Mouse (Mus musculus): ENCODE measurements around the gene Zc3h15. TPM values are rescaled to one million over a fixed set of nuclear protein-coding genes. Genes with fewer than 3 reads are reported as not detected.

The Zc3h15 gene
- total RNA-seq, 1 experiment from 2014 or later, result 184 TPM

GRCm38 (mm10) chr2:83668052-83668451, 23.8 kb downstream of the Zc3h15 start:
- ATAC-seq (replicated peaks in 1 of 2; ENCODE audit: insufficient read depth in 1 of 2, low FRiP score in 2 of 2, low TSS enrichment in 1 of 2, low read depth in 1 of 2, poor library complexity in 2 of 2, severe bottlenecking in 2 of 2), result no peak

- ATAC-seq (replicated peaks in 1 of 2; ENCODE audit: insufficient read depth in 1 of 2, low FRiP score in 2 of 2, low TSS enrichment in 1 of 2, low read depth in 1 of 2, poor library complexity in 2 of 2, severe bottlenecking in 2 of 2), result no peak
Measured at GRCm38 (mm10) chr2:83669988-83670387, 25.8 kb downstream of the Zc3h15 start.

- no peak for ATAC-seq (replicated peaks in 1 of 2; ENCODE audit: insufficient read depth in 1 of 2, low FRiP score in 2 of 2, low TSS enrichment in 1 of 2, low read depth in 1 of 2, poor library complexity in 2 of 2, severe bottlenecking in 2 of 2)
Measured at GRCm38 (mm10) chr2:83671843-83672242, 27.6 kb downstream of the Zc3h15 start.

GRCm38 (mm10) chr2:83673067-83673466, 28.8 kb downstream of the Zc3h15 start:
- ATAC-seq (replicated peaks in 1 of 2; ENCODE audit: insufficient read depth in 1 of 2, low FRiP score in 2 of 2, low TSS enrichment in 1 of 2, low read depth in 1 of 2, poor library complexity in 2 of 2, severe bottlenecking in 2 of 2), result no peak

GRCm38 (mm10) chr2:83673843-83674242, 29.6 kb downstream of the Zc3h15 start:
- no peak for ATAC-seq (replicated peaks in 1 of 2; ENCODE audit: insufficient read depth in 1 of 2, low FRiP score in 2 of 2, low TSS enrichment in 1 of 2, low read depth in 1 of 2, poor library complexity in 2 of 2, severe bottlenecking in 2 of 2)

GRCm38 (mm10) chr2:83674421-83674820, 30.2 kb downstream of the Zc3h15 start:
- no peak for ATAC-seq (replicated peaks in 1 of 2; ENCODE audit: insufficient read depth in 1 of 2, low FRiP score in 2 of 2, low TSS enrichment in 1 of 2, low read depth in 1 of 2, poor library complexity in 2 of 2, severe bottlenecking in 2 of 2)

GRCm38 (mm10) chr2:83674896-83675295, 30.7 kb downstream of the Zc3h15 start:
- ATAC-seq (replicated peaks in 1 of 2; ENCODE audit: insufficient read depth in 1 of 2, low FRiP score in 2 of 2, low TSS enrichment in 1 of 2, low read depth in 1 of 2, poor library complexity in 2 of 2, severe bottlenecking in 2 of 2), result no peak

GRCm38 (mm10) chr2:83675681-83676080, 31.4 kb downstream of the Zc3h15 start:
- no peak for ATAC-seq (replicated peaks in 1 of 2; ENCODE audit: insufficient read depth in 1 of 2, low FRiP score in 2 of 2, low TSS enrichment in 1 of 2, low read depth in 1 of 2, poor library complexity in 2 of 2, severe bottlenecking in 2 of 2)

- no peak for ATAC-seq (replicated peaks in 1 of 2; ENCODE audit: insufficient read depth in 1 of 2, low FRiP score in 2 of 2, low TSS enrichment in 1 of 2, low read depth in 1 of 2, poor library complexity in 2 of 2, severe bottlenecking in 2 of 2)
Measured at GRCm38 (mm10) chr2:83676226-83676870, 32.1 kb downstream of the Zc3h15 start.

GRCm38 (mm10) chr2:83681332-83681731, 37.1 kb downstream of the Zc3h15 start:
- ATAC-seq (replicated peaks in 1 of 2; ENCODE audit: insufficient read depth in 1 of 2, low FRiP score in 2 of 2, low TSS enrichment in 1 of 2, low read depth in 1 of 2, poor library complexity in 2 of 2, severe bottlenecking in 2 of 2), result no peak

- ATAC-seq (replicated peaks in 1 of 2; ENCODE audit: insufficient read depth in 1 of 2, low FRiP score in 2 of 2, low TSS enrichment in 1 of 2, low read depth in 1 of 2, poor library complexity in 2 of 2, severe bottlenecking in 2 of 2), result no peak
Measured at GRCm38 (mm10) chr2:83681785-83682184, 37.5 kb downstream of the Zc3h15 start.

- ATAC-seq (replicated peaks in 1 of 2; ENCODE audit: insufficient read depth in 1 of 2, low FRiP score in 2 of 2, low TSS enrichment in 1 of 2, low read depth in 1 of 2, poor library complexity in 2 of 2, severe bottlenecking in 2 of 2), result 0 out of 4 replicates have a peak, but pooled peaks of 1 of the 2 experiments have one; percentile 22
Measured at GRCm38 (mm10) chr2:83682282-83682681, 38.0 kb downstream of the Zc3h15 start.

- ATAC-seq (replicated peaks in 1 of 2; ENCODE audit: insufficient read depth in 1 of 2, low FRiP score in 2 of 2, low TSS enrichment in 1 of 2, low read depth in 1 of 2, poor library complexity in 2 of 2, severe bottlenecking in 2 of 2), result no peak
Measured at GRCm38 (mm10) chr2:83683731-83684519, 39.7 kb downstream of the Zc3h15 start.

GRCm38 (mm10) chr2:83684691-83685090, 40.5 kb downstream of the Zc3h15 start:
- no peak for ATAC-seq (replicated peaks in 1 of 2; ENCODE audit: insufficient read depth in 1 of 2, low FRiP score in 2 of 2, low TSS enrichment in 1 of 2, low read depth in 1 of 2, poor library complexity in 2 of 2, severe bottlenecking in 2 of 2)

GRCm38 (mm10) chr2:83690372-83690771, 46.1 kb downstream of the Zc3h15 start:
- no peak for ATAC-seq (replicated peaks in 1 of 2; ENCODE audit: insufficient read depth in 1 of 2, low FRiP score in 2 of 2, low TSS enrichment in 1 of 2, low read depth in 1 of 2, poor library complexity in 2 of 2, severe bottlenecking in 2 of 2)

- no peak for ATAC-seq (replicated peaks in 1 of 2; ENCODE audit: insufficient read depth in 1 of 2, low FRiP score in 2 of 2, low TSS enrichment in 1 of 2, low read depth in 1 of 2, poor library complexity in 2 of 2, severe bottlenecking in 2 of 2)
Measured at GRCm38 (mm10) chr2:83692651-83693545, 48.7 kb downstream of the Zc3h15 start.

GRCm38 (mm10) chr2:83694061-83694460, 49.8 kb downstream of the Zc3h15 start:
- no peak for ATAC-seq (replicated peaks in 1 of 2; ENCODE audit: insufficient read depth in 1 of 2, low FRiP score in 2 of 2, low TSS enrichment in 1 of 2, low read depth in 1 of 2, poor library complexity in 2 of 2, severe bottlenecking in 2 of 2)

Measured in hematopoietic stem cell, adult 5-6 weeks (primary cell).